Mouse (Mus musculus): ENCODE results near the gene Pip4k2a.

GRCm38 (mm10) chr2:18969066-18969681, 28.8 kb downstream of the Pip4k2a start:
- TF ChIP-seq CTCF (IDR thresholded peaks at IDR 0.05; ENCODE audit: extremely low read depth, insufficient read depth, insufficient read length, insufficient replicate concordance) (no peak), POLR2A (IDR thresholded peaks at IDR 0.05; ENCODE audit: low read depth, low read length) (no peak)
